Mouse (Mus musculus): ENCODE measurements around the gene Relb. TPM values are rescaled to one million over a fixed set of nuclear protein-coding genes. Genes with fewer than 3 reads are reported as not detected.
A peak's percentile ranks its signal among the peaks of the same experiment; 100 is the strongest.
"Not testable (repeated sequence)": the region's sequence is repeated elsewhere in the genome, so short reads cannot be mapped to it uniquely, and the experiment has no call there.

The Relb gene
- total RNA-seq, 2 experiments from 2014 or later, result 6.7 to 11.0 TPM

DNA sequence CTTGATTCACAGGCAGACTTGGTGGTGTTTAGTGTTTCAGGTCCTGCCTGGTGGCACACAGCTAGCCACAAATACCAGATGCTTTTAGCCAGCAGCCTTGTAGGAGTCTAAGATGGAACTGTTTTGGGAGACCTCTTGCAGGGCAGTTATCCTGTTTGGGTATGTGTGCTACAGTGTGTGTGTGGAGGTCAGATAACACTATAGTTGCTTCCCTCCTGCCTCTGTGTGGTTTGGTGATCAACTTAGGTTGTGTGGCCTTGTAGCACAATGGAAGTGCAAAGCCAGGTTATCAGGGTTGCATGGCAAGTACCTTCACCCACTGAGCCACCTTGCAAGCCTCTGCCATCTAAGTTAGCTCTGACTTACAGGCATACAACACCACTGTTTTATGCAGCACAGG is 3.5 kb upstream of the Relb start:
- DNase-seq (ENCODE audit: low spot score), result no peak

DNA sequence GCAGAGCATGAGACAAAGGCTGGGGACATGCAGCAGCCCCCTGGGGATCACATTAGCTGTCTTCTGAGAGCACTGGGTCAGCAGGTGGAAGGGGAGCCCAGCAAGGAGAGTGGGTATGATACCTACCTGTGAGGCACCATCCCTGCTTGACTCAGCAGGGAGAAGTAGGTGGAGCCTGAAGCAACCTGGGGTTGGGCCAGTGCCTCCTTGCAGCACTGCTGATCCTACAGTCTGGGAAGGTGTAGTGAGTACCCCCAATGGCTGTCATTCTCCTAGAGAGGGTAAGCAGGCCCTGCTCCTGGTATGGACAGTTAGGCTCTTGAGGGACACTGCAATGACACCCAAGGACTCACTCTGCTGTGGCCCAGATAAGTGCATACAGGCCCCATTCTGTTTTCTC is 3.0 kb upstream of the Relb start:
- DNase-seq (ENCODE audit: low spot score), result no peak

- peak; percentile 96 for DNase-seq (ENCODE audit: low spot score)
Measured at GRCm38 (mm10) chr7:19628536-19629360, 490 bp downstream of the Relb start.

DNA sequence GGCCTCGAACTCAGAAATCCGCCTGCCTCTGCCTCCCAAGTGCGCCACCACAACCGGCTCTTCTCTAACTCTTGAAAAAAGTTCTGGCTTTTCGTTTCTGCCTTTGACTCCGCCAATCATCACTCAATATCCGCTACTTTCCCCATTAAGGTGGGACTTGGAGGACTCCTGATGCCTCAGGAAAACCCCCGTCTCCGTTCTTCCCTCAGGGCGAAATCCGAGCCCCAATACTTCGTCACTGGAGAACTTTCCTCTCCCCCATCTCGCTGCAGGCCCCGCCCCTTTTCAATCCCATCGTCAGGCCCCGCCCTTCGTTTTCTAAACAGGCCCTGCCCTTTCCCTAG is 1.1 kb downstream of the Relb start:
- DNase-seq (ENCODE audit: low spot score), result peak; percentile 97

DNA sequence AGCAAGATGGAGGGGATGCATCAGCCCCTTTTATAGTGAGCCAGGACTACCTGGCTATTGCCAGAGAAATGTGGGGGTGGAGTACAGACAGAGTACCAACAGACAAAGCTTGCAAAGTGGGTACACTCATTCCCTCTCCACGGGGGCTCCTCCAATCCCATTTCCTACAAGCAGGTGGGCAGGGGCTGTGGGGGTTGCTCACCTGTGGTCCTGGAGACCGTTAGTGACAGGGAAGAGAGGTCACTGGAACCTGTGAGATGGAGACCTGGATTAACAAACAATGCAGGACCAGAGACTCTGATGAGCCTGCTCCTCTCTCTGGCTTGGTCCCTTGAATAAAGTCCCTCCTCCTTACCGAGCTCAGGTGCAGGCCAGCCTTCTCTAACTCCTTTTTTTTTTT is 1.5 kb downstream of the Relb start:
- DNase-seq (ENCODE audit: low spot score), result no peak

GRCm38 (mm10) chr7:19623433-19623832 is 5.8 kb downstream of the Relb start:
- DNase-seq (ENCODE audit: low spot score), result no peak

GRCm38 (mm10) chr7:19622241-19622640 is 7.0 kb downstream of the Relb start:
- no peak for DNase-seq (ENCODE audit: low spot score)

- no peak for DNase-seq (ENCODE audit: low spot score)
Measured at GRCm38 (mm10) chr7:19620811-19621210, 8.4 kb downstream of the Relb start.

- peak; percentile 77 for DNase-seq (ENCODE audit: low spot score)
Measured at GRCm38 (mm10) chr7:19619004-19619801, 10.0 kb downstream of the Relb start.

- no peak for DNase-seq (ENCODE audit: low spot score)
Measured at GRCm38 (mm10) chr7:19615036-19615577, 14.1 kb downstream of the Relb start.

DNA sequence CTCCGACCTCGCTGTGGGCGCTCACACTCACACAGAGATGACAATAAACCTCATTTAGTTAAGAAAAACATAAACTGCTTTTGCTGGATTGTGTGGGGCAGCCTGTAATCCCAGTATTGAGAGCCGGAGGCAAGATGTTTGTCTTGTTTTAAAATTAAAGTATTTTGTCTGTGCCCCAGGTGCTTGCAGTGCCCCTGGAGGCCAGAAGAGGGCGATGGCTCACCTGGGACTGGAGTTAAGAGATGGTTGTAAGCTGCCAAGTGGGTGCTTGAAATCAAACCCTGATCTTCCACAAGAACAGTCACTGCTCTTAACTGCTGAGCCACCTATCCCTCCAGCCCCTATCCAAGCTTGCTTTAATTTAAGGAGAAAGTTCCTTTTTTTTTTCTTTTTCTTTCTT is 18.3 kb downstream of the Relb start:
- no peak for DNase-seq (ENCODE audit: low spot score)

- no peak for DNase-seq (ENCODE audit: low spot score)
Measured at GRCm38 (mm10) chr7:19609641-19610332, 19.5 kb downstream of the Relb start.

DNA sequence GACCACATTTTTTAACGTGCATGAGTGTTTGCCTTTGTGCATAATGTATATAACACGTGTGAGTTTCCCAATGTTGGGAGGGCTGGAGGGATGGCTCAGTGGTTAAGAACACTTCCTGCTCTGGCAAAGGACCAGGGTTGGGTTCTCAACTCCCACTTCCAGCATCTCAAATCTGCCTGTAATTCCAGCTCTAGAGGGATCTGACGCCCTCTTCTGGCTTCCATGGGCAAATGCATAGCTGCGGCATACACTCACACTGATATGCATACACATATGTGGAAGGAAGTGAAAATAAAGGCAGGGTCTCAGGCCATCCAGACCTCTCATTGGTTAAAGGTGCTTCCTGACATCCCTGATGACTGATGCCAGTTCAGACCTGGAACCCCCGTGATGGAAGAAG is 21.9 kb downstream of the Relb start:
- DNase-seq (ENCODE audit: low spot score), result no peak

DNA sequence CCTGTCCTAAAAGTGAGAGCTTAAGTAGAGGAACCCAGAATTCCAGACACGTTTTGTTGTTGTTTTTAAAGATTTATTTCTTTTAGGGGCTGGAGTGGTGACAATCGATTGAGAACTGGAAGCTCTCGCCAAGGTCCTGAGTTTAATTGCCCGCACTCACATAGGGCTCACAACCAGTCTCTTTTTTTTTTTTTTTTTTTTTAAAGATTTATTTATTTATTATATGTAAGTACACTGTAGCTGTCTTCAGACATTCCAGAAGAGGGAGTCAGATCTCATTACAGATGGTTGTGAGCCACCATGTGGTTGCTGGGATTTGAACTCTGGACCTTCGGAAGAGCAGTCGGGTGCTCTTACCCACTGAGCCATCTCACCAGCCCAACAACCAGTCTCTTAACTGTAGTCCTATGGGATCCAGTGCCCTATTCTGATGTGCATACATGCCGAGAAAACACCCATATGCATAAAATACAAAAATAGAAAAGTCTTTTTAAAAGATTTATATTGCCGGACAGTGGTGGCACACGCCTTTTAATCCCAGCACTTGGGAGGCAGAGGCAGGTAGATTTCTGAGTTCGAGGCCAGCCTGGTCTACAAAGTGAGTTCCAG is 24.5 kb downstream of the Relb start:
- DNase-seq (ENCODE audit: low spot score), result not testable (repeated sequence)

DNA sequence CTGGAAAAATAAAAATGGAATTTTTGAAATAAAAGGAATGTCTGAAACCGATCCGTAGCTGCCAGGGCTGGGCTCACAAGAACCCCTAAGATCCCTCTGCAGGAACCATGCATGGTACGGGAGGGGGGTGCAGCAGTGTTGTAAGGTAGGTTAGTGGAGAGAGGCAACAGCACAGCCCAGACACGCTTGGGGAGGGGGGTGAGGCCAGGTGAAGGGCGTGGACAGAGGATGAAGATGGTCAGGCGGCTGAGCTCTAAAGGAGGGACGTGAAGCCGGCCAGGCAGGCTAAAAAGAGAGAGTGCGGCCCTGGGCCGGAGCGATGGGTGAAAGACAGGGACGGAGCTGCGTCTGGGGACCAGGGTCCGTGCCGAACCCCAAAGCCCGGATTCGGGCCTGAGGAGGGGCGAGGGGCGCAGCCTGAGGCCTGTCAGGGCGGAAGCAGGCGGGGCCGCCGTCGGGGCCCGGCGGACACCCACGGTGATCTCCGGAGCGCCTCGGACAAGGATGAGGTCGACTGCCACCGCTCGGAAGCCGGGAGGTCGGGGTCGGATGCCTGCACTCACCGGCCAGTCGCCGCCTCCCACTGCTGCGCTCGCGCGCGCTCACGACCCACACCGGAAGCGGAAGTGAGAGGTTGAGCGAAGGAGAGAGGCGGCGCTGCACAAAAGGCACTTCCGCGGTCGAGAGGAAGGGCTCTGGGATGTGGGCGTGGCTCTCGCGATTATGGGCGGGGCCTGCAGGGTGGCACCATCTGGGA is 25.2 kb downstream of the Relb start, which contains the start of gene Clasrp:
Clasrp (minus strand) TSS at position 638 of the 757 bp plus-strand sequence.
- peak; percentile 98 for DNase-seq (ENCODE audit: low spot score)

- DNase-seq (ENCODE audit: low spot score), result no peak
Measured at GRCm38 (mm10) chr7:19603055-19603454, 26.2 kb downstream of the Relb start.

DNA sequence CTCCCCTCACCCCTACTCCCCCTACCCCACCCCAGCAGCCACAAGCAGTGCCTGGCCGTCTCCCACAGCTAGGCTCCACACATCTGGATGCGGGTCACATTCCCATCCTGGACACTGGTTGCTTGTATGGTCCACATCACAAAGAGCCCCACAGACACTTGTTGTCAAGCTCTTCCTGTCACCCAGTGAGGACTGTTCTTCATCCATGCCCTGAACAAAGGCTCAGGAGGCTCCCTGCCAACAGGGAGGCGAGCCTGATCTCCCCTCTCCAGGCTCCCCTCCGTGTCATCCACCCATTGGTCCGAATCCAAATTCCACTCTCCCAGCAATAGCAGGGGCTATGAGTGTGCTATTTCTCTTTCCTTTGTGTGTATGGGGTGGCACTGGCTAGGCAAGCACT is 28.7 kb downstream of the Relb start:
- no peak for DNase-seq (ENCODE audit: low spot score)

DNA sequence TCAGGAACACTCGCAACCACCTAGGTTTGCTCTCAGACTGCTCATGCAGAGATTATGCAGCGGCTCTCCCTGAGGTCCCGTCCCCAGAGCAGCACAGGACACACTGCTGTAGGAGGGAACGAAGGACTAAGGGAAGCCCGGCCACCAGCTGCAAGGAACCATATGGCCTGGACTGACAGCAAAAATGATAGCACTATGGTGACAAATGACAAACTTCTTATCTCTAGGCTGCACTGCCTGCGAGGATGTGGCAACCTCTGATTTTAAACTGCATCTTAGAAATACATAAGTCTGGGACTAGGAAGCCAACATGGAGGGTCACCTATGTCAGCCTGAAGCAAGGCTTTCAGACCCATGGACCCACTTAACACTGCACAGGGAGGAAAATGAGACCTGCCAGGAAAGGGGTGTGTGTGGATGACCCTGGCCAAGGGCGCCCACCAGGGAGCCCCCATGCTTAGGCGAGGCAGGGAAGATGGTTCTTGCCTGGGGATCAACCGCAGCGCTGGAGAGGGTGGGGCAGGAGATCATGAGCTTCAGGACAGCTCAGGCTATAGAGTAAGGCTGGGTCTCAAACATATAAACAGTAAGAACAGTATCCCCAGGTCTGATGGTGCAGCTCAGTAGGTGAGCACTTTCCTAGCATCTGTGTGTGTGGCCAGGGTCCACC is 36.0 kb downstream of the Relb start:
- no peak for DNase-seq (ENCODE audit: low spot score)

DNA sequence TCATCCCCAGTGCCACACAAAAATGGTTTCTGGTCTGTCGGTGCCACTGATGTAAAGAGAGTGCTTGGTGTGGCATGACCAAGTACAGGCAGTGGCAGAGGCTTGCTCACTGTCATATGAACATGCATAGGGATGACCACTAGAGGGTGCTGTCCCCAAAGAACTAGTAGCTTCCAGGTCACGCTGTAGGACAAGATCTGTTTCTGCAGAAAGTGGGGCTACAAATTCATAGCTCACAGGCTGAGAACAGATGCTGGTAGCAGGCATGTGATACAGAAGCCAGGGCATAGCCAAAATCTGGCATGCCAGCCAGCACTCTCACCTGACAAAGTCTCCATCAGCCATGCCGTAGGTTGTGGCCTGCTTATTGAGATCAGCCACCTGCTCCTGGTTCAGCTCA is 39.3 kb downstream of the Relb start:
- DNase-seq (ENCODE audit: low spot score), result peak; percentile 80

GRCm38 (mm10) chr7:19589207-19589606 is 40.0 kb downstream of the Relb start:
- peak; percentile 37 for DNase-seq (ENCODE audit: low spot score)

Data from gastrocnemius, adult 18-20 months (tissue).